Mouse (Mus musculus): ENCODE results near the gene Hsdl1.

DNA sequence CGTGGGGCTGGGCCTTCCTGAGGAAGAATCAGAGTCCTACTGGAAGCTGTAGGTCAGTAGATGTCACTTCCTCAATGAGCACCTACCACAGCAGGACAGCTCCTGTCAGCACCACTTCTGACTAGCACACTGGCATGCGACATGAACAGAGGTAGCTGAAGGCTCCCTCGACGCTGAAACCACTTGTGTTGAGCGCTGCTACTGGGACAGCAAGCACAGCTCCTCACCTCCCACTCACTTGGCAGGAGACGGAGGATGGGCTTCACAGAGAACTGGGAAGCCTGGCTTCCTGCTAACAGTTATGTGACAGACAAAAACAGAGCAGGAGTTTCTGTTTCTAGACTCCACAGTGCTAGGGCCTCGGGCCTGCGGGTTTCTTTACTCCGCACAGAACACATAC is 43.0 kb downstream of the Hsdl1 start:
- no peak for TF ChIP-seq CTCF (IDR thresholded peaks at IDR 0.05; ENCODE audit: borderline replicate concordance, control insufficient read depth, extremely low read depth, insufficient read depth, low read length, poor library complexity)
- TF ChIP-seq POLR2A (IDR thresholded peaks at IDR 0.05; ENCODE audit: control insufficient read depth, extremely low read depth, insufficient read depth, low read length, poor library complexity), result no peak
